Mouse (Mus musculus): Measurements from ENCODE around the gene Lhx1. TPM values are rescaled to one million over a fixed set of nuclear protein-coding genes. Genes with fewer than 3 reads are reported as not detected.
A peak's percentile ranks its signal among the peaks of the same experiment; 100 is the strongest.

Lhx1 gene
- 65.0 and 68.8 TPM in 2 replicates for polyA plus RNA-seq (2016; fragmentation: Nextera tagmentation; extraction: Ambion mirVana)

- Histone ChIP-seq H3K4me3 (peak within 1 kb of the TSS; percentile 51), H3K27me3 (peaks cover 91% of the 10 kb centered on the region), H3K9me3 (replicated peaks) (no peaks in the 10 kb centered on the region), H3K4me1 (peaks cover 28% of the 10 kb centered on the region), H3K4me2 (replicated peaks) (peak within 1 kb of the TSS; percentile 66), H3K27ac (peak within 1 kb of the TSS; percentile 83), H3K9ac (peak within 1 kb of the TSS; percentile 84), H3K36me3 (peaks cover 3% of the 10 kb centered on the region; the same call in 1 of the 2 replicates)
- WGBS = under 1% methylated on average over 64 of the region's 64 CpGs
- ATAC-seq (ENCODE audit: low FRiP score) = peak; percentile 91
Measured at GRCm38 (mm10) chr11:84525421-84526274, at the start of gene Lhx1. TSS of gene Lhx1 (minus strand) at chr11:84525535.

- H3K36me3 ChIP-seq = no peaks in the 10 kb centered on the region
- no peaks in the 10 kb centered on the region for H3K9me3 ChIP-seq (replicated peaks)
- peaks cover 8% of the 10 kb centered on the region for H3K27me3 ChIP-seq
- peaks cover 50% of the 10 kb centered on the region for H3K4me1 ChIP-seq
- no peak overlapping the region for H3K9ac ChIP-seq
- H3K4me2 ChIP-seq (replicated peaks) = no peak overlapping the region
- H3K4me3 ChIP-seq = no peak overlapping the region
- 16% methylated on average over 8 of the region's 8 CpGs for WGBS
- ATAC-seq (ENCODE audit: low FRiP score) = peak; percentile 57
- peak overlapping the region; percentile 52; the same call in 1 of the 2 replicates for H3K27ac ChIP-seq
Measured at GRCm38 (mm10) chr11:84574834-84575233, 49.5 kb upstream of the Lhx1 start.

GRCm38 (mm10) chr11:84573637-84574036, 48.3 kb upstream of the Lhx1 start:
- no peak for ATAC-seq (ENCODE audit: low FRiP score)
- Histone ChIP-seq H3K9ac (0 out of 2 replicates have a peak overlapping the region, but pooled peaks have one; percentile 23), H3K27ac (peak overlapping the region; percentile 52; the same call in 1 of the 2 replicates), H3K27me3 (peaks cover 8% of the 10 kb centered on the region), H3K4me2 (replicated peaks) (no peak overlapping the region), H3K36me3 (no peaks in the 10 kb centered on the region), H3K9me3 (replicated peaks) (no peaks in the 10 kb centered on the region), H3K4me3 (no peak overlapping the region), H3K4me1 (peaks cover 50% of the 10 kb centered on the region)
- 49% methylated on average over 8 of the region's 8 CpGs for WGBS

- no peak overlapping the region for H3K9ac ChIP-seq
- WGBS = 71% methylated on average over 5 of the region's 5 CpGs
- no peak for ATAC-seq (ENCODE audit: low FRiP score)
- H3K27ac ChIP-seq = peak overlapping the region; percentile 84
- no peaks in the 10 kb centered on the region for H3K36me3 ChIP-seq
- no peak overlapping the region for H3K4me3 ChIP-seq
- no peak overlapping the region for H3K4me2 ChIP-seq (replicated peaks)
- H3K4me1 ChIP-seq = peaks cover 65% of the 10 kb centered on the region
- H3K9me3 ChIP-seq (replicated peaks) = no peaks in the 10 kb centered on the region
- 0 out of 2 replicates have a peak, but pooled peaks cover 7% of the 10 kb centered on the region for H3K27me3 ChIP-seq
Measured at GRCm38 (mm10) chr11:84570812-84571211, 45.5 kb upstream of the Lhx1 start.

- WGBS = 38% methylated on average over 12 of the region's 12 CpGs
- Histone ChIP-seq H3K4me2 (replicated peaks) (peak overlapping the region; percentile 32; the same call in 1 of the 2 replicates), H3K4me1 (peaks cover 63% of the 10 kb centered on the region), H3K27ac (peak overlapping the region; percentile 84), H3K4me3 (no peak overlapping the region), H3K9me3 (replicated peaks) (no peaks in the 10 kb centered on the region), H3K9ac (no peak overlapping the region), H3K36me3 (no peaks in the 10 kb centered on the region), H3K27me3 (0 out of 2 replicates have a peak, but pooled peaks cover 7% of the 10 kb centered on the region)
- ATAC-seq (ENCODE audit: low FRiP score) = peak; percentile 43
Measured at GRCm38 (mm10) chr11:84570392-84570791, 45.1 kb upstream of the Lhx1 start.

- 42% methylated on average over 7 of the region's 8 CpGs for WGBS
- Histone ChIP-seq H3K27ac (peak overlapping the region; percentile 84), H3K4me3 (no peak overlapping the region), H3K27me3 (0 out of 2 replicates have a peak, but pooled peaks cover 7% of the 10 kb centered on the region), H3K4me2 (replicated peaks) (no peak overlapping the region), H3K36me3 (no peaks in the 10 kb centered on the region), H3K9ac (no peak overlapping the region), H3K4me1 (peaks cover 51% of the 10 kb centered on the region), H3K9me3 (replicated peaks) (no peaks in the 10 kb centered on the region)
- peak; percentile 76 for ATAC-seq (ENCODE audit: low FRiP score)
Measured at GRCm38 (mm10) chr11:84569052-84569751, 43.9 kb upstream of the Lhx1 start.

- Histone ChIP-seq H3K9me3 (replicated peaks) (no peaks in the 10 kb centered on the region), H3K4me2 (replicated peaks) (no peak overlapping the region), H3K4me3 (no peak overlapping the region), H3K27me3 (peaks cover 7% of the 10 kb centered on the region; the same call in 1 of the 2 replicates), H3K4me1 (peaks cover 52% of the 10 kb centered on the region), H3K9ac (0 out of 2 replicates have a peak overlapping the region, but pooled peaks have one; percentile 13), H3K27ac (peak overlapping the region; percentile 84), H3K36me3 (no peaks in the 10 kb centered on the region)
- WGBS = 32% methylated on average over 5 of the region's 5 CpGs
- 0 out of 2 replicates have a peak, but pooled peaks have one; percentile 30 for ATAC-seq (ENCODE audit: low FRiP score)
Measured at GRCm38 (mm10) chr11:84568482-84568881, 43.1 kb upstream of the Lhx1 start.

- peak overlapping the region; percentile 18; the same call in 1 of the 2 replicates for H3K27ac ChIP-seq
- ATAC-seq (ENCODE audit: low FRiP score) = no peak
- H3K9me3 ChIP-seq (replicated peaks) = no peaks in the 10 kb centered on the region
- 29% methylated on average over 8 of the region's 8 CpGs for WGBS
- no peak overlapping the region for H3K4me2 ChIP-seq (replicated peaks)
- H3K27me3 ChIP-seq = peaks cover 10% of the 10 kb centered on the region; the same call in 1 of the 2 replicates
- no peaks in the 10 kb centered on the region for H3K36me3 ChIP-seq
- H3K4me3 ChIP-seq = no peak overlapping the region
- H3K9ac ChIP-seq = no peak overlapping the region
- peaks cover 61% of the 10 kb centered on the region for H3K4me1 ChIP-seq
Measured at GRCm38 (mm10) chr11:84566691-84567090, 41.4 kb upstream of the Lhx1 start.

GRCm38 (mm10) chr11:84565224-84565623, 39.9 kb upstream of the Lhx1 start:
- Histone ChIP-seq H3K27ac (no peak overlapping the region), H3K27me3 (peaks cover 10% of the 10 kb centered on the region; the same call in 1 of the 2 replicates), H3K4me3 (no peak overlapping the region), H3K9ac (no peak overlapping the region), H3K4me2 (replicated peaks) (no peak overlapping the region), H3K4me1 (peaks cover 56% of the 10 kb centered on the region), H3K9me3 (replicated peaks) (no peaks in the 10 kb centered on the region), H3K36me3 (no peaks in the 10 kb centered on the region)
- WGBS = 88% methylated on average over 3 of the region's 3 CpGs
- ATAC-seq (ENCODE audit: low FRiP score) = no peak

GRCm38 (mm10) chr11:84563360-84563759, 38.0 kb upstream of the Lhx1 start:
- H3K27ac ChIP-seq = peak overlapping the region; percentile 70
- no peak overlapping the region for H3K4me3 ChIP-seq
- H3K27me3 ChIP-seq = peaks cover 7% of the 10 kb centered on the region; the same call in 1 of the 2 replicates
- ATAC-seq (ENCODE audit: low FRiP score) = peak; percentile 75
- 0 out of 2 replicates have a peak overlapping the region, but pooled peaks have one; percentile 15 for H3K9ac ChIP-seq
- WGBS = 31% methylated on average over 7 of the region's 7 CpGs
- 0 out of 2 replicates have a peak overlapping the region, but pooled peaks have one; percentile 18 for H3K4me2 ChIP-seq (replicated peaks)
- H3K36me3 ChIP-seq = no peaks in the 10 kb centered on the region
- peaks cover 37% of the 10 kb centered on the region for H3K4me1 ChIP-seq
- H3K9me3 ChIP-seq (replicated peaks) = no peaks in the 10 kb centered on the region

GRCm38 (mm10) chr11:84562758-84563347, 37.5 kb upstream of the Lhx1 start:
- peaks cover 32% of the 10 kb centered on the region for H3K4me1 ChIP-seq
- peak overlapping the region; percentile 70 for H3K27ac ChIP-seq
- peak overlapping the region; percentile 18; the same call in 1 of the 2 replicates for H3K4me2 ChIP-seq (replicated peaks)
- H3K27me3 ChIP-seq = peaks cover 5% of the 10 kb centered on the region; the same call in 1 of the 2 replicates
- H3K9ac ChIP-seq = 0 out of 2 replicates have a peak overlapping the region, but pooled peaks have one; percentile 15
- no peaks in the 10 kb centered on the region for H3K9me3 ChIP-seq (replicated peaks)
- H3K36me3 ChIP-seq = no peaks in the 10 kb centered on the region
- peak; percentile 56 for ATAC-seq (ENCODE audit: low FRiP score)
- H3K4me3 ChIP-seq = no peak overlapping the region
- WGBS = 13% methylated on average over 9 of the region's 9 CpGs
